Mouse (Mus musculus): ENCODE measurements around the gene Milr1. TPM values are rescaled to one million over a fixed set of nuclear protein-coding genes. Genes with fewer than 3 reads are reported as not detected.
"Not testable (repeated sequence)": the region's sequence is repeated elsewhere in the genome, so short reads cannot be mapped to it uniquely, and the experiment has no call there.

Gene Milr1
- polyA plus RNA-seq, 1 experiment from 2014 or later, result 2.0 TPM

DNA sequence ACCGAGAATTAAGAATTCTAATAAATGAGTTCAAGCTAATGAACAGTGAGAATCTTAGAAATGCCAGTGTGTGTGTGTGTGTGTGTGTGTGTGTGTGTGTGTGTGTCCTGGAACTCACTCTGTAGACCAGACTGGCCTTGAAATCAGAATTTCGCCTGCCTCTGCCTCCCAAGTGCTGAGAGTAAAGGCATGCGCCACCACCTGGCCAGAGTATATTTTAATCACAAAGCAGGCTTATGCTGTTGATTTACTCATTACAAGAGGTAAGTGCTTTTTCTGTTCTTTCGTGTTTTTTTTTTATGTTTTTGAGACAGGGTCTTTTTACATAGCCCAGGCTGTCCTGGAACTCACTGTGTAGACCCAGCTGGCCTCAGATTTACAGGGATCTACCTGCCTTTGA lies 42.8 kb downstream of the Milr1 start:
- ATAC-seq, result no peak
- no peak overlapping the region for H3K4me3 ChIP-seq (replicated peaks)
- H3K9me3 ChIP-seq, result no peaks in the 10 kb centered on the region
- peaks cover 18% of the 10 kb centered on the region for H3K36me3 ChIP-seq
- H3K4me2 ChIP-seq (replicated peaks), result no peak overlapping the region
- H3K27ac ChIP-seq, result no peak overlapping the region
- no peak overlapping the region for H3K9ac ChIP-seq
- WGBS, result 76% methylated on average over 4 of the region's 4 CpGs
- H3K4me1 ChIP-seq (replicated peaks), result no peaks in the 10 kb centered on the region
- H3K27me3 ChIP-seq (replicated peaks), result no peaks in the 10 kb centered on the region

DNA sequence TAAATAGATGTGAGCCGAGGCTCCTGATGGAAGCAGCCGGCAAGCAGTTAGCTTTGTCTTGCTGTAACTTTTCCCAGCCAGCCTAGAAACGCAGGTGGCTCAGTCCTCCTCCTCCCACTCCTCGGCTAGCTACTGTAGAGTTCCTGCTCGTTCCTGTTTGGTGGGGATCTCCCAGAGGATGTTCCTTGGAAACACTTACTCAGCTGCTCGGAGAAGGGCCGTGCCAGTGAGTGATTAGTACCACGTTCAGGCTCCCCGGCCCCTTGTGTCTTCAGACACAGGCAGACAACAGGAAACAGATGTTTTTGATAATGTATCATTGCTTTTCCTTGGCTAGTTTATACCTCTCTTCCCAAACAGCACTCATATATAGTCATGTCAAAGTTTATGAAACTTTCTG lies 44.7 kb downstream of the Milr1 start:
- H3K27me3 ChIP-seq (replicated peaks), result no peaks in the 10 kb centered on the region
- H3K27ac ChIP-seq, result no peak overlapping the region
- H3K9me3 ChIP-seq, result no peaks in the 10 kb centered on the region
- ATAC-seq, result no peak; the same call in 1 of the 2 replicates
- H3K9ac ChIP-seq, result no peak overlapping the region
- H3K4me3 ChIP-seq (replicated peaks), result no peak overlapping the region
- 58% methylated on average over 9 of the region's 9 CpGs for WGBS
- H3K36me3 ChIP-seq, result peaks cover 21% of the 10 kb centered on the region
- H3K4me2 ChIP-seq (replicated peaks), result no peak overlapping the region
- H3K4me1 ChIP-seq (replicated peaks), result no peaks in the 10 kb centered on the region

DNA sequence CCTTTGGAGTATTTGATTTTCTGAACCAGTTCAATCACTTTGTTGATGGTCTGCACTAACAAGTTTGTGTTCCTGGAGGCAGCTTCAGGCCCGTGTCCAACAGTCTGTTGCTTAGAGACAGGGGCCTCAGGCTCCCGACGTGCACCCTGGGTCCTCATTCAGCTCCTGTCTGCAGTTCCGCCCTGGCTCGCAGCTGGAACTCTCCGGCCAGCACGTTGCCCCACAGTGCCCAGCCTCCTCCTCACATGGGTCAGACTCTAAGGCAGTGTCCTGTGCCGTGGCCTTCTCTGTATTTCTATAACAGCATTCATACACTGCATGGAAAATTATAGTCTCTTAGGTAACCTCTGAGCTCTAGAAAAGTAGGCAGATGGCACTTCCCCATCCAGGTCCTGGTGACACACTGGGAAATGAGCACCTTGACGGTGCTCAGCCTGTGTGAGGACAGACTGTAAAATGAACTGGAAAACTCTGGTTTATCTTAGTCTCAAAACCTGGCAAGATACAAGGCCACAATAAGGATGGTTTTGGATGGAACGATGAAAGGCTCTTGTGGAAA lies 51.1 kb downstream of the Milr1 start:
- H3K27me3 ChIP-seq (replicated peaks), result no peaks in the 10 kb centered on the region
- H3K4me1 ChIP-seq (replicated peaks), result no peaks in the 10 kb centered on the region
- no peak overlapping the region for H3K4me2 ChIP-seq (replicated peaks)
- H3K9ac ChIP-seq, result no peak overlapping the region
- H3K9me3 ChIP-seq, result no peaks in the 10 kb centered on the region
- ATAC-seq, result no peak
- 80% methylated on average over 10 of the region's 10 CpGs for WGBS
- H3K36me3 ChIP-seq, result peaks cover 31% of the 10 kb centered on the region
- H3K27ac ChIP-seq, result no peak overlapping the region
- no peak overlapping the region for H3K4me3 ChIP-seq (replicated peaks)

DNA sequence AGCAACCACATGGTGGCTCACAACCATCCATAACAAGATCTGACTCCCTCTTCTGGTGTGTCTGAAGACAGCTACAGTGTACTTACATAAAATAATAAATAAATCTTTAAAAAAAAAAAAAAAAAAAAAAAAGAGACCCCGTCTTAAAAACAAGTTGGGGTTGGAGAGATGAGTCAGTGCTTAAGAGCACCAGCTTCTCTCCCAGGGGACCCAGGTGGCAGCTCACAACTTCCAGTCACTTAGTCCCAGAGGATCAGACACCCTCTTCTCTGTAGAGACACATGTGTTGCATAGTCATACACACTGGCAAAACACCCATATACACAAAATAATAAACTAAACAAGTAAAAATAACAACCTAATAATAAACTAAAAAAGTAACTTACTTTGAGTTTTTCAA lies 56.4 kb downstream of the Milr1 start:
- H3K9me3 ChIP-seq; H3K9ac ChIP-seq; H3K27me3 ChIP-seq (replicated peaks); H3K4me2 ChIP-seq (replicated peaks); H3K4me3 ChIP-seq (replicated peaks); H3K4me1 ChIP-seq (replicated peaks); ATAC-seq; H3K27ac ChIP-seq: not testable (repeated sequence)
- H3K36me3 ChIP-seq, result peaks cover 23% of the 10 kb centered on the region
- 83% methylated on average over 1 of the region's 1 CpGs for WGBS

DNA sequence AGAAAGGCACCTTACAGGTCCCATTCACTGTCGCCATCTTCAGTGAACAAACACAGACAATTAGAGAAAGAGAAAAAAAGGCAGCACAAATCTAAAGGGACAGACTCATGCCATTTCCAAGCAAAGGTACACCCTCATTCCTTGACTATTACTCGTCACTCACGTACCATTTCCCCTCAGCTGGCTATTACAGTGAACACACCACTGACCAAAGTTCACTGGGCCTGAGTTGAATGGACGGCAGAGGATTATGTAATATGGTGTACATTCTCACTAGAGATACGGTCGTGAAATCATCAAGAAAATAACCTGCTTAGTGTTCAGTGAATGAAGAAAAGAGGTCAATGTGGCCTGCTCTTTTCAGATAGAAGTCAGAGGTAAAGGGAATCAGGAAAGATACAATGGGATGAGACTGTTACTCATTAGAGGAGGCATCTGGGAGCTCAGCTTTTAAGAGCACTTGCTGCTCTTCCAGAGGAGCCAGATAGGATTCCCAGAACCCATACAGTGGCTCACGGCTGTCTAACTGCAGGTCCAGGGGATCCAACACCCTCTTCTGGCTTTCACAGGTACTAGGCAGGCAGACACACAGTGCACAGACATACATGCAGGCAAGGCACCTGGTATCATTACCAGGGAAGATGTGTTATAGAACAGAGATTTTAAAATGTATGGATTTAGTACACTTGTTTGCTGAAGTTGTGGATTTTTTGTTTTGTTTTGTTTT lies 61.5 kb downstream of the Milr1 start:
- Histone ChIP-seq H3K36me3 (peaks cover 28% of the 10 kb centered on the region), H3K27me3 (replicated peaks) (no peaks in the 10 kb centered on the region), H3K9ac (no peak overlapping the region), H3K4me1 (replicated peaks) (no peaks in the 10 kb centered on the region), H3K4me2 (replicated peaks) (no peak overlapping the region), H3K9me3 (no peaks in the 10 kb centered on the region), H3K4me3 (replicated peaks) (no peak overlapping the region), H3K27ac (peak overlapping the region; percentile 68)
- 75% methylated on average over 7 of the region's 7 CpGs for WGBS
- ATAC-seq, result peak; percentile 92

- H3K36me3 ChIP-seq, result peaks cover 32% of the 10 kb centered on the region
- no peak overlapping the region for H3K27ac ChIP-seq
- no peaks in the 10 kb centered on the region for H3K9me3 ChIP-seq
- no peaks in the 10 kb centered on the region; the same call in 1 of the 2 replicates for H3K4me1 ChIP-seq (replicated peaks)
- H3K4me3 ChIP-seq (replicated peaks), result no peak overlapping the region
- ATAC-seq, result no peak
- no peaks in the 10 kb centered on the region for H3K27me3 ChIP-seq (replicated peaks)
- no peak overlapping the region for H3K4me2 ChIP-seq (replicated peaks)
- 67% methylated on average over 14 of the region's 14 CpGs for WGBS
- H3K9ac ChIP-seq, result no peak overlapping the region
Observed at GRCm38 (mm10) chr11:106814601-106815320, 63.7 kb downstream of the Milr1 start.

DNA sequence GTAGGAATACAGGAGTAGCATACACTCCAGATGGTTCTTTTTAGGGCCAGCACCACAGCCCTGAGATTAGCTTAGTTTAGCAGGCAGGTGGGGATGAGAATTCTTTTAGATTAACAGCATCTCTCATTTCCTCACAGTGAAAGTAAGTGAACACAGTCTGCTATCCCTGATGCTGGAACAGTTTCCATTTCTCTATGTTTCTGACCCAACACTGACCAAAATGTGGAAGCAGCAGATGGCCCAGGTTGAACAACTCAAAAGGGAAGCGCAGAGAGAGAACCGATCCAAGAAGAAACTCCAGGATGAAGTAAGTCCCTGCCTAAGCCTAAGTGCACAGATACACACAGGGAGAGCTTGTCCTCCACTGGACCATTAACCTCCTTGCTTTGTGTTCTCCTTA lies 64.3 kb downstream of the Milr1 start:
- no peaks in the 10 kb centered on the region for H3K27me3 ChIP-seq (replicated peaks)
- no peak overlapping the region for H3K9ac ChIP-seq
- peaks cover 33% of the 10 kb centered on the region for H3K36me3 ChIP-seq
- no peak for ATAC-seq
- no peaks in the 10 kb centered on the region; the same call in 1 of the 2 replicates for H3K4me1 ChIP-seq (replicated peaks)
- H3K4me2 ChIP-seq (replicated peaks), result no peak overlapping the region
- 95% methylated on average over 2 of the region's 2 CpGs for WGBS
- no peak overlapping the region for H3K27ac ChIP-seq
- no peak overlapping the region for H3K4me3 ChIP-seq (replicated peaks)
- H3K9me3 ChIP-seq, result no peaks in the 10 kb centered on the region

DNA sequence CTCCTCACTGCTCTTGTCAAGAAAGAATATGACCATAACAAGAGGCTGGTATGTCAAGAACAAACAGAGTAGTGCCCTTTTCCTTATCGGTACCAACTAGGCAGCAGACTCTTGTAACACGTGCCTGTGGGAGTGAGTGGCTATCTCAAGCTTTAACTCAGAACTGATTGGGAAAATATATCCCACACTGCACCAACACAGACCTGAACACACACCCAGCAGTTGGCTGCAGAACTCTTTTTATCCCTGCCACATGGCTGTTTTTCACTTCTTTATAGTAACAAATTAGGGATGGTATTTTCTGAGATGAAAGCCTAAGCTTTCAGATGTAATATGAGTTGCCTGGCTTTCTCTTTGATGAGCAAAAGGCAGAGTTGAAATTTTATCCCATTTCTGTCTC lies 64.7 kb downstream of the Milr1 start:
- H3K4me3 ChIP-seq (replicated peaks), result no peak overlapping the region
- H3K36me3 ChIP-seq, result peaks cover 32% of the 10 kb centered on the region
- no peaks in the 10 kb centered on the region for H3K9me3 ChIP-seq
- ATAC-seq, result no peak
- WGBS, result 82% methylated on average over 2 of the region's 2 CpGs
- no peak overlapping the region for H3K9ac ChIP-seq
- no peak overlapping the region for H3K4me2 ChIP-seq (replicated peaks)
- no peaks in the 10 kb centered on the region; the same call in 1 of the 2 replicates for H3K4me1 ChIP-seq (replicated peaks)
- H3K27me3 ChIP-seq (replicated peaks), result no peaks in the 10 kb centered on the region
- H3K27ac ChIP-seq, result no peak overlapping the region

DNA sequence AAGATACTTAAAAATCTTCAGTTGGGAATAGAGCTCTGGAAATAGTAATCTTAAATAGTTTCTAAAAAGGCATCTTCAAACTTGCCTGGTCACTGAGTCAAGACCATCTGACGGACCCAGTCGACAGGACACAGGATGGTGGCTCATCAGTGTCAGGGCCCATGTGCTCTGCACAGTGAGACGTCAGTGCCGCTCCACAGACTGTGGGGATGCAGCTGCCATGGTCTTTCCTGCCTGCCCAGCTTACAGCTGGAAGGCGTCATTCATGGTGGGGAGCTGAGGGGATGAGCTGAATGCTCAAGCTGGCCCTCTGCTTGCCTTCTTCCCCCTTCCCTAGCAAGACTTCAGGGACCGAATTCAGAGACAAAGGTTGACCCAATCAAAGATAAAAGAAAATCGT lies 65.3 kb downstream of the Milr1 start:
- Histone ChIP-seq H3K27me3 (replicated peaks) (no peaks in the 10 kb centered on the region), H3K9me3 (no peaks in the 10 kb centered on the region), H3K4me2 (replicated peaks) (no peak overlapping the region), H3K36me3 (peaks cover 27% of the 10 kb centered on the region), H3K27ac (no peak overlapping the region), H3K4me1 (replicated peaks) (no peaks in the 10 kb centered on the region; the same call in 1 of the 2 replicates), H3K4me3 (replicated peaks) (no peak overlapping the region), H3K9ac (no peak overlapping the region)
- ATAC-seq, result no peak
- WGBS, result 76% methylated on average over 7 of the region's 7 CpGs

GRCm38 (mm10) chr11:106817156-106817555 lies 66.1 kb downstream of the Milr1 start:
- no peak overlapping the region for H3K9ac ChIP-seq
- H3K4me1 ChIP-seq (replicated peaks), result no peaks in the 10 kb centered on the region; the same call in 1 of the 2 replicates
- no peak overlapping the region for H3K27ac ChIP-seq
- H3K4me2 ChIP-seq (replicated peaks), result no peak overlapping the region
- peaks cover 27% of the 10 kb centered on the region for H3K36me3 ChIP-seq
- WGBS, result 92% methylated on average over 3 of the region's 3 CpGs
- H3K4me3 ChIP-seq (replicated peaks), result no peak overlapping the region
- H3K9me3 ChIP-seq, result no peaks in the 10 kb centered on the region
- ATAC-seq, result no peak
- H3K27me3 ChIP-seq (replicated peaks), result no peaks in the 10 kb centered on the region

GRCm38 (mm10) chr11:106817808-106818207 lies 66.8 kb downstream of the Milr1 start:
- Histone ChIP-seq H3K4me2 (replicated peaks) (no peak overlapping the region), H3K27me3 (replicated peaks) (no peaks in the 10 kb centered on the region), H3K36me3 (peaks cover 24% of the 10 kb centered on the region), H3K4me1 (replicated peaks) (no peaks in the 10 kb centered on the region; the same call in 1 of the 2 replicates), H3K9ac (no peak overlapping the region), H3K9me3 (no peaks in the 10 kb centered on the region), H3K4me3 (replicated peaks) (no peak overlapping the region), H3K27ac (no peak overlapping the region)
- no peak for ATAC-seq
- WGBS, result 79% methylated on average over 6 of the region's 6 CpGs

DNA sequence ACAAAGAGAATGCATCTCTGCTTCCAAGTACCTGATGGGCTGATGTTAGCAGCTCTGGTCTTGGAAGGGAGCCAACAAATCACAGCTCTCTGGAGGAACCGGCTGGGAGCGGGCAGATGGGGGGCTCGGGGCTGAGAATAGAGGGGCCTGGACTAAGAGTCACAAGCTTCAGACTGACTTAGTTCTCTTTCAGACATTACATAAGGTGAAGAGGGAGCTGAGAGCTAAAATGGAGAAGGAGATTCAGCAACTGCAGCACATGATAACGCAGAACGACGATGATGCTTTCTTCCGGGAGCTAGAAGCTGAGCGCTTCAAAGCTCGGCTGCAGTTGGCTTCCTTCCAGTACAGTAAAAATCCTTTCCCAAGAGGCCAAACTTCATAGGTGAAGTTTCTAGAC lies 67.3 kb downstream of the Milr1 start:
- no peak overlapping the region for H3K9ac ChIP-seq
- H3K4me1 ChIP-seq (replicated peaks), result no peaks in the 10 kb centered on the region; the same call in 1 of the 2 replicates
- H3K36me3 ChIP-seq, result peaks cover 23% of the 10 kb centered on the region
- H3K4me3 ChIP-seq (replicated peaks), result no peak overlapping the region
- H3K4me2 ChIP-seq (replicated peaks), result no peak overlapping the region
- no peak overlapping the region for H3K27ac ChIP-seq
- 40% methylated on average over 9 of the region's 9 CpGs for WGBS
- H3K27me3 ChIP-seq (replicated peaks), result no peaks in the 10 kb centered on the region
- H3K9me3 ChIP-seq, result no peaks in the 10 kb centered on the region
- ATAC-seq, result no peak

All from intestine, embryonic 15.5 days (tissue).